ENCODE assay signal across 25 mouse cellular contexts in the genomic region with DNA sequence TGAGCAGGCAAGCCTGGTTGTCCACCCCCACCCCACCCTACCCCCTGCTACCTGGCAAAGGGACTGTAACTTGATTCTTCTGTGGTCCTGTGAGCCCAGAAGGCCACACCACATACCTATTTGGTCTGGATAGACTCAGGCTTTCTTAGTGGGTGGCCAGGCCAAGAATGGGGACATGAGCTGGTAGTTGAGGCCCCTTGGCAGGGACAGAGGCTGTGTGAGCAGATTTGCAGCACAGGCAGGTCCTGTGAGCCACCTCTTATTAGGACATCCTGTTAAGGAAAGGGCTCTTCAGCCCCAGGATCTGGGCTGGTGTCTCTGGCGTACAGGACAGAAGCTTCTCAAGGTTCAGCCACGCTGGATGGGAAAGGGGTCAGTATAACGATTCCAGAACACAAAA. TPM values are rescaled to one million over a fixed set of nuclear protein-coding genes. Genes with fewer than 3 reads are reported as not detected.
"Had no signal": no experiment of that assay in that cellular context is flagged by ENCODE, and none has a peak within 500 bp of the region (broad histone marks: within the 10 kb centered on the region; RNA-seq: fewer than 3 reads in every experiment).

No protein-coding gene starts in this region.

- H3K4me1 ChIP-seq: heart, embryonic 12.5 days; liver, embryonic 13.5 days; liver, embryonic 15.5 days had no signal

- H3K4me3 ChIP-seq: heart, embryonic 10.5 days; heart, embryonic 12.5 days; hindbrain, embryonic 13.5 days; hindbrain, embryonic 15.5 days; layer of hippocampus, adult 2 months; left cerebral cortex, adult 2 months; limb, embryonic 10.5 days; limb, embryonic 12.5 days; liver, embryonic 13.5 days; liver, embryonic 15.5 days had no signal

- DNase-seq: forebrain, postnatal 0 days; heart, adult 18-20 months; heart, postnatal 10 days; heart, postnatal 36 days; kidney, adult 11 months; kidney, adult 8-10 months; kidney, postnatal 10 days; kidney, postnatal 25 days; kidney, postnatal 4 days; liver; liver, embryonic 13.5 days had no signal

- H3K27ac ChIP-seq: heart, embryonic 10.5 days; hindbrain, embryonic 13.5 days; hindbrain, embryonic 15.5 days; hindbrain, postnatal 0 days; layer of hippocampus, adult 2 months; left cerebral cortex, adult 2 months; limb, embryonic 10.5 days; limb, embryonic 12.5 days; liver, embryonic 13.5 days; liver, embryonic 15.5 days had no signal

- H3K27me3 ChIP-seq: hindbrain, embryonic 15.5 days; liver, embryonic 13.5 days had no signal

RNA-seq across cellular contexts. Expression of a gene that starts 10.2 kb away (rescaled TPM):
- total RNA-seq: hematopoietic stem cell, adult 5-6 weeks had no signal
- polyA plus RNA-seq: heart, embryonic 10.5 days; heart, embryonic 12.5 days; intestine, embryonic 16.5 days; kidney, embryonic 14.5 days; limb, embryonic 10.5 days; liver, embryonic 11.5 days; liver, embryonic 13.5 days; liver, embryonic 15.5 days had no signal

RNA-seq across cellular contexts. Expression of a gene that starts 24.9 kb away (rescaled TPM):
- total RNA-seq: hematopoietic stem cell, adult 5-6 weeks had no signal
